Mouse (Mus musculus) testis, adult 2 months (tissue): ENCODE measurements around the gene Cc2d2b.
A peak's percentile ranks its signal among the peaks of the same experiment; 100 is the strongest.

Experiments
- CTCF ChIP-seq: fragments of 200-500 bp; IDR thresholded peaks from 2 replicates; pipeline ENCODE4 v1.5.1; 2012; ENCODE audit warnings: low read depth, mild to moderate bottlenecking, inconsistent platforms, low read length, moderate library complexity; ENCODE audit not compliant: control insufficient read depth, insufficient read depth, insufficient replicate concordance
- POLR2A ChIP-seq: fragments of 200-500 bp; IDR thresholded peaks from 2 replicates; pipeline ENCODE4 v1.6.1; 2012; ENCODE audit warnings: low read depth, mild to moderate bottlenecking, inconsistent platforms, low read length, moderate library complexity; ENCODE audit not compliant: control insufficient read depth

GRCm38 (mm10) chr19:40748559-40748958 lies at the start of gene Cc2d2b:
- TF ChIP-seq CTCF (no peak), POLR2A (peak; percentile 76; the same call in 1 of the 2 replicates)
